Mouse (Mus musculus) midbrain, embryonic 16.5 days (tissue): ENCODE data around the gene Erh. TPM values are rescaled to one million over a fixed set of nuclear protein-coding genes. Genes with fewer than 3 reads are reported as not detected.

Experiments used
- ATAC-seq: fragments of 200-750 bp; cut with Nextera tagmentation; 2 replicates; pipeline ENCODE4 v1.8.0; 2017; ENCODE audit warnings: moderate TSS enrichment
- H3K27ac ChIP-seq: fragments of 300-500 bp; sonication (generic); 2 replicates; pipeline ENCODE4 v1.5.1; 2014; ENCODE audit warnings: mild to moderate bottlenecking, low read length, mixed read lengths
- H3K27me3 ChIP-seq: fragments of 300-500 bp; sonication (generic); 2 replicates; pipeline ENCODE4 v1.6.1; 2014; ENCODE audit warnings: low read depth, low read length, mixed read lengths; ENCODE audit not compliant: control insufficient read depth, insufficient read depth
- H3K36me3 ChIP-seq: fragments of 300-500 bp; sonication (generic); 2 replicates; pipeline ENCODE4 v1.6.1; 2014; ENCODE audit warnings: mild to moderate bottlenecking, low read length, moderate library complexity, mixed read lengths; ENCODE audit not compliant: control insufficient read depth, insufficient read depth
- H3K4me1 ChIP-seq: fragments of 300-500 bp; sonication (generic); 2 replicates; pipeline ENCODE4 v1.6.1; 2014; ENCODE audit warnings: mild to moderate bottlenecking, low read length, mixed read lengths; ENCODE audit not compliant: control insufficient read depth, insufficient read depth
- H3K4me2 ChIP-seq: fragments of 300-500 bp; sonication (generic); 2 replicates; pipeline ENCODE4 v1.6.1; 2014; ENCODE audit warnings: mild to moderate bottlenecking, low read length, mixed read lengths
- H3K4me3 ChIP-seq: fragments of 300-500 bp; sonication (generic); 2 replicates; pipeline ENCODE4 v1.5.1; 2014; ENCODE audit warnings: low read depth, mild to moderate bottlenecking, low read length, moderate library complexity, mixed read lengths
- H3K9ac ChIP-seq: fragments of 300-500 bp; sonication (generic); 2 replicates; pipeline ENCODE4 v1.6.1; 2014; ENCODE audit warnings: low read depth, low read length, mixed read lengths
- H3K9me3 ChIP-seq: fragments of 300-500 bp; sonication (generic); replicated peaks from 2 replicates; pipeline ENCODE4 v1.6.1; 2014; ENCODE audit warnings: mild to moderate bottlenecking, low read length, mixed read lengths; ENCODE audit not compliant: control insufficient read depth, poor library complexity, severe bottlenecking
- WGBS: fragments of 180-500 bp; shearing (Covaris S2); extraction: QIAGEN DNeasy Blood & Tissue Kit; methylation state at CpG from one replicate; pipeline ENCODE4 v1.1.7; 2014; 5-methylcytosine and 5-hydroxymethylcytosine counted together
- polyA plus RNA-seq: library from polyadenylated mRNA; unstranded; fragments of >200 nt; fragmentation: Nextera tagmentation; extraction: Ambion mirVana; gene quantifications from 2 replicates; pipeline ENCODE4 v1.2.1, GENCODE M21; 2015

Gene Erh
- polyA plus RNA-seq, 1 experiment from 2014 or later = 253 TPM

- Histone ChIP-seq H3K27me3 (no peaks in the 10 kb centered on the region), H3K4me1 (peaks cover 10% of the 10 kb centered on the region), H3K4me3 (no peak overlapping the region), H3K36me3 (no peaks in the 10 kb centered on the region; the same call in 1 of the 2 replicates), H3K9ac (no peak overlapping the region), H3K9me3 (no peaks in the 10 kb centered on the region), H3K27ac (no peak overlapping the region; the same call in 1 of the 2 replicates), H3K4me2 (no peak overlapping the region)
- peak; percentile 41; the same call in 1 of the 2 replicates for ATAC-seq
- 71% methylated on average over 2 of the region's 2 CpGs for WGBS
Observed at GRCm38 (mm10) chr12:80604218-80604617, 39.9 kb downstream of the Erh start.

GRCm38 (mm10) chr12:80603566-80603965, 40.6 kb downstream of the Erh start:
- Histone ChIP-seq H3K4me3 (no peak overlapping the region), H3K36me3 (no peaks in the 10 kb centered on the region; the same call in 1 of the 2 replicates), H3K27ac (peak overlapping the region; percentile 12; the same call in 1 of the 2 replicates), H3K9ac (no peak overlapping the region), H3K27me3 (no peaks in the 10 kb centered on the region), H3K9me3 (no peaks in the 10 kb centered on the region), H3K4me2 (no peak overlapping the region), H3K4me1 (peaks cover 10% of the 10 kb centered on the region)
- WGBS = 59% methylated on average over 4 of the region's 4 CpGs
- ATAC-seq = no peak

- WGBS = 97% methylated on average over 5 of the region's 5 CpGs
- Histone ChIP-seq H3K4me1 (peaks cover 10% of the 10 kb centered on the region), H3K4me2 (no peak overlapping the region), H3K4me3 (no peak overlapping the region), H3K9ac (no peak overlapping the region), H3K27ac (no peak overlapping the region), H3K9me3 (no peaks in the 10 kb centered on the region), H3K36me3 (peaks cover 4% of the 10 kb centered on the region; the same call in 1 of the 2 replicates), H3K27me3 (no peaks in the 10 kb centered on the region)
- no peak for ATAC-seq
Observed at GRCm38 (mm10) chr12:80602432-80602831, 41.7 kb downstream of the Erh start.

- Histone ChIP-seq H3K4me1 (peaks cover 10% of the 10 kb centered on the region), H3K27me3 (no peaks in the 10 kb centered on the region), H3K4me2 (no peak overlapping the region), H3K9me3 (no peaks in the 10 kb centered on the region), H3K36me3 (peaks cover 4% of the 10 kb centered on the region; the same call in 1 of the 2 replicates), H3K9ac (no peak overlapping the region), H3K27ac (no peak overlapping the region), H3K4me3 (no peak overlapping the region)
- no peak for ATAC-seq
- 90% methylated on average over 9 of the region's 9 CpGs for WGBS
Observed at GRCm38 (mm10) chr12:80601597-80602269, 42.4 kb downstream of the Erh start.

- peaks cover 4% of the 10 kb centered on the region for H3K4me1 ChIP-seq
- no peaks in the 10 kb centered on the region for H3K9me3 ChIP-seq
- H3K4me2 ChIP-seq = no peak overlapping the region
- H3K9ac ChIP-seq = no peak overlapping the region
- no peaks in the 10 kb centered on the region for H3K27me3 ChIP-seq
- peaks cover 4% of the 10 kb centered on the region; the same call in 1 of the 2 replicates for H3K36me3 ChIP-seq
- peak; percentile 73 for ATAC-seq
- 33% methylated on average over 6 of the region's 6 CpGs for WGBS
- peak overlapping the region; percentile 34 for H3K27ac ChIP-seq
- H3K4me3 ChIP-seq = no peak overlapping the region
Observed at GRCm38 (mm10) chr12:80598756-80599155, 45.4 kb downstream of the Erh start.

- Histone ChIP-seq H3K4me2 (no peak overlapping the region), H3K27ac (peak overlapping the region; percentile 34; the same call in 1 of the 2 replicates), H3K4me3 (no peak overlapping the region), H3K36me3 (peaks cover 4% of the 10 kb centered on the region; the same call in 1 of the 2 replicates), H3K9ac (no peak overlapping the region), H3K4me1 (no peaks in the 10 kb centered on the region), H3K27me3 (no peaks in the 10 kb centered on the region), H3K9me3 (no peaks in the 10 kb centered on the region)
- no peak for ATAC-seq
- WGBS = 34% methylated on average over 7 of the region's 7 CpGs
Observed at GRCm38 (mm10) chr12:80598236-80598635, 45.9 kb downstream of the Erh start.

- Histone ChIP-seq H3K27me3 (no peaks in the 10 kb centered on the region), H3K9ac (no peak overlapping the region), H3K27ac (no peak overlapping the region), H3K9me3 (no peaks in the 10 kb centered on the region), H3K4me3 (no peak overlapping the region), H3K36me3 (peaks cover 15% of the 10 kb centered on the region), H3K4me1 (no peaks in the 10 kb centered on the region), H3K4me2 (no peak overlapping the region)
- ATAC-seq = no peak
- WGBS = 91% methylated on average over 4 of the region's 4 CpGs
Observed at GRCm38 (mm10) chr12:80595968-80596367, 48.2 kb downstream of the Erh start.

GRCm38 (mm10) chr12:80595566-80595965, 48.6 kb downstream of the Erh start:
- no peak overlapping the region for H3K9ac ChIP-seq
- no peaks in the 10 kb centered on the region for H3K27me3 ChIP-seq
- H3K27ac ChIP-seq = no peak overlapping the region
- WGBS = 92% methylated on average over 4 of the region's 4 CpGs
- ATAC-seq = no peak
- H3K4me3 ChIP-seq = no peak overlapping the region
- no peaks in the 10 kb centered on the region for H3K4me1 ChIP-seq
- no peak overlapping the region for H3K4me2 ChIP-seq
- H3K9me3 ChIP-seq = no peaks in the 10 kb centered on the region
- H3K36me3 ChIP-seq = peaks cover 19% of the 10 kb centered on the region

GRCm38 (mm10) chr12:80594781-80595180, 49.4 kb downstream of the Erh start:
- no peaks in the 10 kb centered on the region for H3K4me1 ChIP-seq
- H3K36me3 ChIP-seq = peaks cover 24% of the 10 kb centered on the region
- 94% methylated on average over 4 of the region's 4 CpGs for WGBS
- H3K27me3 ChIP-seq = no peaks in the 10 kb centered on the region
- H3K4me2 ChIP-seq = no peak overlapping the region
- no peak overlapping the region for H3K9ac ChIP-seq
- no peaks in the 10 kb centered on the region for H3K9me3 ChIP-seq
- no peak for ATAC-seq
- no peak overlapping the region for H3K27ac ChIP-seq
- H3K4me3 ChIP-seq = no peak overlapping the region
